Mouse (Mus musculus) lung, postnatal 0 days (tissue): ENCODE data around the gene Ndc1.

Experiments
- CTCF ChIP-seq: IDR thresholded peaks from 2 replicates; pipeline ENCODE4 v1.5.1; 2016; ENCODE audit warnings: antibody characterized with exemption, mild to moderate bottlenecking
- EP300 ChIP-seq: IDR thresholded peaks from 2 replicates; pipeline ENCODE4 v1.6.1; 2016; ENCODE audit warnings: antibody characterized with exemption, mild to moderate bottlenecking, control low read depth

GRCm38 (mm10) chr4:107433998-107434355 is 66.4 kb downstream of the Ndc1 start:
- TF ChIP-seq CTCF (no peak), EP300 (no peak)
